Mouse (Mus musculus) T-helper 1 cell (primary cell): Measurements from ENCODE around the gene Tshz2.

Source experiments
- in situ Hi-C: fragments of 300-600 bp; cut with MboI, MseI; formaldehyde crosslinking; loops from one replicate; pipeline ENCODE4 v1.15.1; 2025; ENCODE audit warnings: high pct_unique_total_duplicates

The Tshz2 gene

DNA sequence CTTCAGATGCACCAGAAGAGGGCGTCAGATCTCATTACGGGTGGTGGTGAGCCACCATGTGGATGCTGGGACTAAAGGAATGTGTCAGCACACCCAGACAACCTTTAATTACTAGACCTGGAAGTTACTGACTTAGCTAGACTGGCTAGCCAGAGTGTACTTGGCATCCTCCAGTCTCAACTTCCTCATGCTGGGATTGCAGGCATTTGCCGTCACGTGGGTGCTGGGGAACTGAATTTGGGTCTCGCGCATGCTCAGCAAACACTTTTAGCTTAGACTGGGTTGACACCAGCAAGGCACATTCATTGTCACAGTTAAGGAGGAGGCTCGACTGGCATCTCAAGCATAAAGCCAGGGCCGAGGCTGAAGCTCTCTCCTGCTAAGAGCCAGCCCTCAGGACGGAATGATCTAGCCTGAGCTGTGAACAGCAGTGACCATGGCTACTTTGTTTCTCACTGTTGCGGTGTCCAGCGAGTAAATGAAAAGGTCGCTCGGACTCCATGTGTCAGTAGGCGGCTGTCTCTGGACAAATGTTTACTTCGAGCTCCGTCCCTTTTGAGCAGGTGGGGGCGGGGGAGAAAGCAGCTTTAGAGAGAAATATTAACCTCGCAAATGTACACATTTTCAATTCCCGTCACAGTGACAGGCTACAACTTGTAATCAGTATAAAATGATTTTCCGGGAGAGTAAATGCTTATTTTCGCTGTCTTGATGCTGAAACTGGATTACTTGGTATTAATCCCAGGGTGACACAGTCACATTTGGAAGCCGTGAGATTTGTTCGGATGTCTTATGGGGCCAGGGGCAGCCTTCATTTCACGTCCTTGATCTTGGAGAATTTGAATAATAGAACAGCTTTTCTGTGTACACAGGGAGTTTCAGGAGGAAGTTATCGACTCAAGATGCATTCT is 370.0 kb downstream of the Tshz2 start:
- in situ Hi-C loops, result loop anchor here (10.0 kb wide), 1 partner anchor 1422 kb away; no protein-coding TSS in a partner anchor

DNA sequence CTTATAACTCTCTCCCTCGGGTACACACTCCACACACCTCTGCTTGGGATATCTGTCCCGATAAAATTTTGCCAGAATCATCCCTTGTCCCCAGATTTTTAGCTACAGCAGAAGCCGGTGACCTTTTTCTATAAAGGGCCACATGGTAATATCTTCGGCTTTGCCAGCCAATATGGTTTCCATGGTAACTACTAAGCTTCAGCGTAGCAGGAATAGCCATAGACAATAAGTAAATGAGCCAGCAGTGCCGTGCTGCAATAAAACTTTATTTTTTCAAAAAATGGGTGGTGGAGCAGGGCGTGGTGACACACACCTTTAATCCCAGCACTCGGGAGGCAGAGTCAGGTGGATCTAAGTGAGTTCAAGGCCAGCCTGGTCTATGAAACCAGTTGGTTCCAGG is 370.9 kb downstream of the Tshz2 start:
- in situ Hi-C loops, result loop anchor here (10.0 kb wide), 1 partner anchor 1421 kb away; no protein-coding TSS in a partner anchor

DNA sequence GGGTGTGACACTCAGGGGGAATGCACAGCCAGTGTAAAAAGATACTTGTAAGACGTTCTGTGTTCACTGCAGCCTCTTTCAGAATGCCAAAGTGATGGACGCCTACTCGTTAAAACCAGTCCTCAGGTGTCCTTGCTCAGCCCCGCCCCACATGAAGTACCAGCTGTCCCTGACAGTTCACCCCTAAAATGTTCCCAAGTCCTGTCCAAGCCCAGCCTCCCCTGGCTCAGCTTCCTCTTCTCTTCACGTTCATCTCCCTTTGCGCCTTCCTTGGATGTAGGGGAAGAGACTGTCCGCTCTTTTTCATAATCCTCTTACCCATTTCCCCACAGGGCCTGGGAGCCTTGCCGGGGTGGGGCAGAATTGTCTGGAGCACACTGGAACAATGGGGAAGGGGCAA is 374.0 kb downstream of the Tshz2 start:
- in situ Hi-C loops, result loop anchor here (10.0 kb wide), 1 partner anchor 1418 kb away; no protein-coding TSS in a partner anchor

DNA sequence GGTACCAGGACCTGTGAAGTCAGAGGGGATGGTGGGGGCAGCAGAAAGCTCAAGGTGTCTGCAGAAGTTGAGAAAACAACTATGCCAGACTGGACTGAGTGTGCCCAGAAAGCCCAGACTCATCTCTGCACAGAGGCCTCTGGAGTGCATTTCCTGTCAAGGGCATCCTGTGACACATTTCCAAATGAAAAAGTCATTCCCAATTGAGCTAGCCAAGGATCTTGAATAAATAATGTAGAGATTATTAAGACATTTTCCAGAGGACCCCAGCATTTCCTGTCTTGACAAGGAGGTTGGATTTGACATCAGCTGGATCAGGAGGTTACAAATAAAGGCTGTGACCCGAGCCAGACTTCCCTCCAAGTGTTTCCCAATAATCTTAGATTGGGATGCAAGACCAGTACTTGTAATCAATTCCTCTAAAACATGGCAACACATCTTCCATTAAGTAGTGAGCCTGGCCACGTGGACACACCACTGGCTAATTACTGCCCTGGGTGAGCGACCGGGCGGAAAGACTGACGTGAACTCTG is 374.7 kb downstream of the Tshz2 start:
- in situ Hi-C loops, result loop anchor here (10.0 kb wide), 1 partner anchor 1417 kb away; no protein-coding TSS in a partner anchor

DNA sequence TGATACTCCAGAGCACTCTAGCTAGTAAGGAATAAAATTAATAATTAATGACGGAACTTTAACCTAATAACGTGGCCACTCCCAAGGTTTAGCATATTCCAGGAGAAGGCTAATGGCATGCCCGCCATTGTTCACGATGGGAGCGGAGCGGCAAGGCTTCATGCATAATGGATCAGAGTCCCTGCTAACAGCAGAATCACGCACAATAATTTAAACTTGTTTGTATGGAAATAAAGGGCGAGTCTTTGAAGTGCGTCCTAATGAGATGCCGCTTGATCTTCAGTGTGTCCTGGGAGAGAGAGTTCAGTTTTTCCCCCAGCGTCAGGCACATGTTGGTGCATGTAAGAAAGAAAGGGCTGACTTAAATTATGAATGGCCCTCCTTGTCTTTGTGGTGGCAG is 376.9 kb downstream of the Tshz2 start:
- in situ Hi-C loops, result loop anchor here (10.0 kb wide), 1 partner anchor 1415 kb away; no protein-coding TSS in a partner anchor

DNA sequence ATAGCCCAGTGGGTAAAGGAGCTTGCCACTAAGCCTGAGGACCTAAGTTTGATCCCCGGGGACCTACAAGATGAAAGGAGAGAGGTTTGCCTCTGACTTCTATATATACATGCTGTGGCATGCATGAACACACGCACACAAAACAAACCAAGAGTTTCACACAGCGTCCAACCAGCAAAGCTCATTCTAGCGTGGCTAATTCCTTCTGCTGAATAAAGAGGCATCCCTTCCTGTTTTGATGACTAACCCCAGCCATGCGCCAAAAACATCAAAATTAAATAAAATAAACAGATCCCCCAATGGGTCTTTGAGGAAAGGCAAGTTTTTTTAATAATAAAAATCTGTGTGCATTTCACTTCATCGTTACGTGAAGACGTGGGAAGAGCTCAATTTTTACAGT is 379.0 kb downstream of the Tshz2 start:
- in situ Hi-C loops, result no loop called here

DNA sequence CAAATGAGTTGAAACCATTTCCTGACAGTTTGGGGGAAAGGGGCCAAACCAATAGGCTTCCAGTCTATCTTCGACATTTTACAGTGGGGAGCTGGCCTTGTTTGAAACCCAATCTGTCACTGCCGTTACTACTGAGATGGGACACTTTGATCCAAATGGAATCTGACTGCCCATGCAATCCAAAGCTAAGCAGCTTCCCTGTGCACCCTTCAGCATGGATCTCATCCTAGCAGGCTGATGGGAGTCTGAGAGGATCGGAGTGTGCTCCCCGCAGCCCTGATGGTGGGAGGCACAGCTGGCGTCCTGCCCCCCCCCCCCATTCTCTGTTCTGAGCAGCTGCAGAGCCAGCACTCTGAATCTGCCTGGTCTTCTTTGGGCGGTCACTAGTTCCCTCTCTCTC is 384.5 kb downstream of the Tshz2 start:
- in situ Hi-C loops, result no loop called here

DNA sequence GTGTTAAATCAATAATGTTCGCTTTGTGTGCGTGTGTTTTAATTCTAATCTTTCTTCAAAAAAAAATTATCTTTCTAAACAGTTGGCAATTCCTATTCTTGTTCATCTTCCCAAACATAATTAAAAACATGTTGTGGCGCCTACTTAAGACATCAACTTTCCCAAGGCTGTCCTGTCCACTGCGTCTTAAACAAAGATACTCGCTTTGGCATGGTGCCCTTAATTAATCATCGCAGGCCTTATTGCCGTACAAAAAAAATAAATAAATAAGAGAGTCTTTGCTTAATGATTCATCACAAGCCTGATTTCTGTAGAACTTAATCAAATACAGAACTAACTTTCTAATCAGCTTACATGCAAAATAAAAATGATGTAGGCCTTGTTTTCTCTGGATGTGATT is 385.1 kb downstream of the Tshz2 start:
- in situ Hi-C loops, result no loop called here

DNA sequence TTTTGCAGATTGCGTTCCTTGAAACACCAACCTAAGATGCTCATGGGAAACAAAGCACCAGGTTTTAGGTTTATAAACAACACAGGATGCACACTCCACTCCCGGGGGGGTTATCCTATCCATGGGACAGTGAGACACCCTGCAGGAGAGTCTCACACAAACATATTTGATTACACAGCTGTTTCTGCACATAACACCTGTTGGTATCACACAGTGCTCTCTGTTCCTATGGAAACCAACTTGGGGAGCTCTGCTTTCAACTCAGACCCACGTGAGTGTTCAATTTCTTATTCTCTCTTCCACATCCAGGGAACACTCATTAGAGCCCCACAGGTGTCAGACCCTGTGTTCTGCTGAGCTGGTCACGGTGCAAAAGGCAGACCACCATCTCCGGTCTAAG is 390.1 kb downstream of the Tshz2 start:
- in situ Hi-C loops, result no loop called here

DNA sequence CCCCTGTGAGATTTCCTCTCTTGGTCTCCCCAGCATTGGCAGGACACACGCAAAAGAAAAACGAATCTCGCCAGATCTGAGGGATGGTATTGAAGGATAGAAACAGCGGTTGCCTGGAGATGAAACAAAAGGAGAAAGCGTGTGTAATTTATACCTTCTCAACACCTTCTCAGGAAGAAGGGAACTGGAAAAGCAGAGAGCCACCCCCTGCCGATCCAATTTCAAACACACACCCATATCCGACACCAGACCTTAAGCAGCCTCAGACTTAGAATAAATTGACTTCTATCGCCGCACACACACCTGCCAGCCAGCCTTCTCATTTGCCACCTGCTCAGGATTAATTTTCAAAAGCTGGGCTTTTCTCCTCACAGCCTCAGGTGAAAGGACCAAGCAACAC is 390.9 kb downstream of the Tshz2 start:
- in situ Hi-C loops, result no loop called here

DNA sequence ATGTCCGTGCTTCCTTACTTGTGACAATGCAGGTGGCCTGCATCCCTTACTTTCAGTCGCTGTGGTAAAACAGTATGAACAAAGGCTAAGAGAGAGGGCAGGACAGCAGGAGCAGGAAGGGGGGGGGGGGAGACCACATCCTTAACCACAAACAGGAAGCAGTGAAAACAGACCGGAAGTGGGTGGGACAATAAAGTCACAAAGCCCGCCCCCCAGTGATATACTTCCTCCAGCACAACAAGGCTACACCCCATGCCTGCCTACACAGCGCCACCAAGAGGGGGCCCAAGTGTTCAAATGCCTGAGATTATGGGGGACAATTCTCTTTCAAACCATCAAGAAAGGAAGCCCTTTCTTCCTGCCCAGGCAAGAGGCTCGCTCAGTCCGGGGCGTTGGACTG is 392.1 kb downstream of the Tshz2 start:
- in situ Hi-C loops, result no loop called here

DNA sequence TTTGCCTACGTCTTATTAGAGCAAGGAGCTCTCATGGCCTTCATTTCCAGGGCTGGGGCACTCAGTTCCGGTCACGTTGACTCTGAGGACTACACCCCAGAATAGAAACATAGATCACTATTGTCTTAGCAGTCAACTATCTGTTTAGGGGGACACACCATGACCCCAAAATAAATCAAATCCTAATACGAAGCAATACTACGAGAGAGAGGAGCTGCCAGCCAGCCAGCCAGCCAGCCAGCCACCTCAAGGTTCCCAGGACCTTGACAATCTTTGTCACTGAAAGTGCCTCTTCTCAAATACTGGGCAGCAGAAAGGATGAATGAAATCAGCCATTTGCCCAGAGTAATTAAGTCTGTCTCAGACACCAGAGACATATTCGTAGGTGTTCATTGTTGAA is 393.1 kb downstream of the Tshz2 start:
- in situ Hi-C loops, result no loop called here

DNA sequence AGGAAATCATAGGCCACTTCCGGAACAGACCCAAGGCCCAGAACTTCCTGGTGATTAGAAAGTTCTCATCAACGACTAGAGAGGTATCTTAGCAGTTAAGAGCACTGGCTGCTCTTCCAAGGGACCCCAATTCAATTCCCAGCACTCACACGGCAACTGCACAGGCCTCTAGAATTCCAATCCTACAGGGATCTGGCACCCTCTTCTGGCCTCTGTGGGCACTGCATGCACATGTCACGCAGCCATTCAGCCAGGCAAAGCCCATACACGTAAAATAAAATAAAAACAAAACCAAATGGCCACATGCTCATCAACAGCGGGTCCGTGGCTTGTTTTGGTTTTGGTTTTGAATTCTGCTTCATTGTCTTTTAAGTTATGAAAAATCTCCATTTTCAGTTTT is 395.0 kb downstream of the Tshz2 start:
- in situ Hi-C loops, result no loop called here

DNA sequence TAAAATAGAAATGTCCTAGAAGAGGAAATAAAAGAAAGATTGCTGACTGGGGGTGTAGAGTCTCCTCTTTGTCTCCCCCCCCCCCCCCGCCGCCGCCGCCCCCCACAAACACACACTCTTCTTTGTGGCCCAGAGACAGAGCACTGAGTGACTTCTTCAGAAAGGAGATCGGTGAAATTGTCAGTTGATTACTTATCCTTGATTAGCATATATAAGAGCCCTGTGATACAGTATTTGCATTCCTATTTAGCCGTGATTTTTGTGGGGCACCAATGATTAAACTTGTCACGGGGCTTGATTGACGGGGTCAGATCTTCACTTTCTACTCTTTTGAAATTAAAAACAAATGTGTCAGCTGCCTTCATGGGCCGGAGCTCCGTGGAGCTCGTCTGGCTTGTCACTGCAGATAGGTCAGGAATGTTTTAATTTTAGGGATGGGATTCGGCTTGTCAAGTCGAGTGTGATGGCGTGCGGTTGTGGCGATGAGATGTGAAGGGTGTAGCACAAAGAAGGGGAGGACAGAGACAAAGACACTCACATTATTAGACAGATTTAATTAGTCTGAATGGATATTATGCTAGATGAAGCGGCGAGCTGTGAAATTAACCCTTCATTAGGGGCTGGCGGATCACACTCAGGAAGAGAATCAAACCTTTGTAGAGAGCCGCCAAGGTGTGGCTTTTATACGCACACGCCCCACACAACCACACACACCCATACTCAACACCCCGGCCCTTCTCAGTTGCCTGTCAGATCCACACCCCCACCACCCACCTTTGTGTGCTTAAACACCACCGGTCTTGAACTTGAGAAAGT is 395.9 kb downstream of the Tshz2 start:
- in situ Hi-C loops, result no loop called here

DNA sequence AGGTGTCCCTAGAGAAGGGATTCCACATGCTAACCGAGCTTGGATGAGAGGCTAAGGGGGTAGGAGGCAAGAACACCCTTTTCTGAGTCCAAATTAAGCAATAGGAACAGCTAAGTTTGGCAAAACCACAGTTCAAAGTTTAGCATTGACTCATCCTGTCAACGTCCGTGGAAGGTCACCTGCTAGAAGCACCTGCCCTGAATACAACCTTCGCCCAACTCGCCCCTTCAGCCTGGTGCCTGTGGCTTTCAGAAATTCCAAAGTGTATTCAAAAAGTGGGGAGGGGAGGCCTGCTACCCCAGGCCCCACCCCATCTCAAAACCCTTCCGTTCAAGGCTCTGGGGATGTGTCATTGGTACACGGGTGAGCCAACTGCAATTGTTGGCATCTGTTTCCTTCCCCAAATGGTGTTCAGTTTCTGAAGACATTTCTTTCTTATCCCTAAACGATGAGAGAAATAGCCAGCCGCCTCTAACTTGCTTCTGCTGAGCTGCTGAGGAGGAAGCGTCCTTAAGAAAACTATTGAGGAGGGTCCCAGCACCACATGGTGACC is 396.6 kb downstream of the Tshz2 start:
- in situ Hi-C loops, result no loop called here

DNA sequence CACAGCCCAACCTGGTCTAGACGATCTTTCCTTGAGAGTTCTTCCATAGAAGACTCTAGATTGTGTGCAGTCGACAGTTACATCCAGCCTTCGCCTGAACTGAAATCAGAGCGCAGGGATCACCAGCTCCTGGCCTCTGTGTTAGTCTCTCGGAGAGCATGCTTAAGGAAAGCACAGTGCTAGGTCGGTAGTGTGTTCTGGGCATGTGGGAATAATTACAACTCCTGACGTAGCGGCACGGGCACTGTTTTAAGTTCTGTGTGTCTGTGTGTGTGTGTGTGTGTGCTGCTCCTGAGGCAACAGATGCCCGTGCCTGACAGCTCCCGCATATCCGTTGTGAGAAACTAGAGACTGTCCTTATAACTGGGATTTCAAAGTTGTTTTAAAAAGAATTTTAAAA is 398.4 kb downstream of the Tshz2 start:
- in situ Hi-C loops, result no loop called here

DNA sequence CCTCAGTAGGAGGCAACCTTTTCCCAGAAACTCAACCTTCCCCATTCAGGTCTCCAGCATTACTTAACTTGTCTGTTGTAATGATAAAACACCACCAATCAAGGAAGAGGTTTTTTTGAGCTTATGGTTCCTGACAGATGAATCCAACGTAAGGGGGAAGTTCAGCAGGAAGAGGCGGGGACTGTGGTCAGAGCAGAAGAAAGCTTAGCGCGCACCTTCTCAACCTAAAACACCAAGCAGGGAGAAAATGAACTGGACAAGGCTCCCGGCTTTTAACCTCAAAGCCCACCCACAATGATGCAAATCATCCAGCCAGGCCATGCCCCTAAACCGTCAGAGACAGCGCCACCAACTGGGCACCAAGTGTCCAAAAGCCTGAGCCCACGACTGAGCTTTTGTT is 399.1 kb downstream of the Tshz2 start:
- in situ Hi-C loops, result no loop called here

DNA sequence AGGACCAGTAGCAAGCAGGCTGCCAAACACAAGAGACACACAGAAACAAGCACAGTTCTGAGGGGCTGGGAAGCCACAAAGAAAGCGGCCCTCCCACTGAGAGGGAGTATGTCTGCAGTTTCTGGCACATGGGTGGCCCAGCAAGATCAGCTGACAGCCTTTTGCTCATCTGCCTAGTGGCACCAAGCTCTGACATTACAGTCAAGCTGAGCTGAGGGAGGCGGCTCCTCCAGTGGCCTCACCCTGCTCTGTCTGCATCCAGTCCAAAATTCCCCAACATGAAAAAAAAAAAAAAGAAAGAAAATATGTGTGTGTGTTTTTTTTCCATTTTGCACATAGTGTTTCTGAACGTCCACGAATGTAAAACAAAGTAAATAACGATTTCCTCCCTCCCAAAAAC is 400.4 kb downstream of the Tshz2 start:
- in situ Hi-C loops, result no loop called here

DNA sequence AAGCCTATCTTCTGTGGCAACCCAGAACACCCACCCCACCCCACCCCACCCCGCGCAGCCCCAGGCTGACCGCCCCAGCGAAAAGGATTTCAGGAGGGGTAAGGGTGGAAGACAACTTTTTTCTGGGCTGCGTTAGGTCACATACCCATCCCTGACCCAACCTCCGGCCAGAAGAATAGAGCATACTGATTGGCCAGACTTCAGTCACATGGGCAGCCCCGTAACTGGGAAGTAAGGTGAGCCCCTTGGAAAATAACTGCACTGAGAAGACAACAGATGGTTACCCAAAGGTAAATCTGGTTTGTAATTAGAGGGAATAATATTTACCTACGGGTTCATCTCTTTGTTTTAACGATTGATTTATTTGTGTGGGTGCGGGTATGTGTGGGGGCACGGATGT is 402.0 kb downstream of the Tshz2 start:
- in situ Hi-C loops, result no loop called here

DNA sequence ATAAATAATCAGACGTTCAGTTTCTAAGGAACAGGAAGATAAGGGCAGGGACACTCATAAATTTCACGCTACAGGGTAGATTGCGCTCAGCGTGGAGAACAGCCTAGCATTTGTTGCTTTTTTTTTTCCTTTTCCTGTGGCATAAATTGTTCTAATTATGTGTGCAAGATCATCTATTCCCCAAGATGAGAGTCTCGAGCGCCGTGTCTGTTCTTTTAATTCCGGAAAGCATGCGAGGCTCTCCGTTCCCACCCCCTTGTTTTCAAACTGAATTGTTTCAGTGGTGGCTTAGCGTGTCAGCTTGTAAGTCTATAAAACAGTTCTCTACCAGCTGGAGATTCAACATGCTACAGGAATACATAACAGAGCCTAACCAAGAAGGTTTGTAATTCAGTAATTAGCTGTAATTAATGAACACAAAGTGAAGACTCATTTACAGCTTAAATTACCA is 404.0 kb downstream of the Tshz2 start:
- in situ Hi-C loops, result no loop called here

DNA sequence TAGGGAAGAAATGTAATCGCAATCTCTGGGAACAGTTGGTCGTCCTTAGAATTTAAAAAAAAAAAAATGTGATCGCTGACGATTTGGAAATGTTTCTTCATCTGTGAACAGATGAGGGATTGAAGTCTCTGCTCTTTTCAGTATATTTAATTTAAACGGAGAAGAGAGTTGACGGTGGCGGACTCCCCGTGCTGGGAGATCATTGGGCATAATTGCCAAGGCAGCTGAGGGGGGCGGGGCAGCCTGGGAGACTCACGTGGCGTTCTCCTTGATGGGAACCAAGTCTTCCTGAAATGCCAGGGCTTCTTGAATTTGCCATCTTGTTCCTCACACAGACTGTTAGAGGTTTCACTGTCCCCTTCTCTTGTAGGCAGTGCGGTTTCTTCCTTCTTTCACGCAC is 404.5 kb downstream of the Tshz2 start:
- in situ Hi-C loops, result no loop called here

DNA sequence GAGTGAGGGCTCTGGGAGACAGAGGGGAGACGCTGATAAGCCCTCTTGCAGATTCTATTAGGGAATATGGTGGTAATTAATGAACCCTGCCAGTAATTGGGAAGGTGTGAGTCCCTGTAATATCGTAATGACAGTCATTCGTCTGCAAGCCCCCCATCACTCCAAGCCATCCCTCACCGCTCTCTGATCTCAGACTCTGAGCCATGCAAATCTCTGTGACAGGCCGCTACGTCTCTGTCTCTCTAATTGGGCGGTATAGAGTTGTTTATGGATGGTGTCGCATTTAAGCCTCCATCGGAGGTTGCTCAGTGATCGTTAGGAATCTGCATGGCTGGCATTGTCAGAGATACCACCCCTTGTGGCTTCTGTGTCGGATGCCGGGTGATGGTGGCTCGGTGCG is 407.0 kb downstream of the Tshz2 start:
- in situ Hi-C loops, result no loop called here
